Mouse (Mus musculus): ENCODE data around the gene Efna5.

GRCm38 (mm10) chr17:62864966-62865365, 16.2 kb downstream of the Efna5 start:
- TF ChIP-seq CTCF (conservative IDR thresholded peaks at IDR 0.05; ENCODE audit: insufficient read depth, insufficient read length, low read depth, low read length) (no peak), POLR2A (IDR thresholded peaks at IDR 0.05; ENCODE audit: low read depth, low read length) (no peak)
